Mouse (Mus musculus) embryonic facial prominence, embryonic 12.5 days (tissue): Measurements from ENCODE around the gene Catsperz. TPM values are rescaled to one million over a fixed set of nuclear protein-coding genes. Genes with fewer than 3 reads are reported as not detected.

Experiments used
- ATAC-seq: fragments of 200-750 bp; cut with Nextera tagmentation; 2 replicates; pipeline ENCODE4 v1.8.0; 2017; ENCODE audit not compliant: insufficient number of reproducible peaks, insufficient read depth, low FRiP score, low TSS enrichment
- H3K27ac ChIP-seq: fragments of 300-500 bp; sonication (generic); 2 replicates; pipeline ENCODE4 v1.5.1; 2016; ENCODE audit warnings: mild to moderate bottlenecking
- H3K27me3 ChIP-seq: fragments of 300-500 bp; sonication (generic); 2 replicates; pipeline ENCODE4 v1.6.1; 2016; ENCODE audit warnings: mild to moderate bottlenecking, moderate library complexity
- H3K36me3 ChIP-seq: fragments of 300-500 bp; sonication (generic); 2 replicates; pipeline ENCODE4 v1.6.1; 2016; ENCODE audit warnings: mild to moderate bottlenecking
- H3K4me1 ChIP-seq: fragments of 300-500 bp; sonication (generic); 2 replicates; pipeline ENCODE4 v1.6.1; 2016
- H3K4me2 ChIP-seq: fragments of 300-500 bp; sonication (generic); replicated peaks from 2 replicates; pipeline ENCODE4 v1.6.1; 2016; ENCODE audit warnings: mild to moderate bottlenecking, moderate library complexity
- H3K4me3 ChIP-seq: fragments of 300-500 bp; sonication (generic); 2 replicates; pipeline ENCODE4 v1.5.1; 2016; ENCODE audit warnings: mild to moderate bottlenecking
- H3K9ac ChIP-seq: fragments of 300-500 bp; sonication (generic); 2 replicates; pipeline ENCODE4 v1.6.1; 2016; ENCODE audit warnings: mild to moderate bottlenecking, moderate library complexity
- H3K9me3 ChIP-seq: fragments of 300-500 bp; sonication (generic); 2 replicates; pipeline ENCODE4 v1.6.1; 2016; ENCODE audit warnings: mild to moderate bottlenecking, moderate library complexity
- WGBS: fragments of 180-500 bp; shearing (Covaris S2); methylation state at CpG from one replicate; pipeline ENCODE4 v1.1.7; 2016; 5-methylcytosine and 5-hydroxymethylcytosine counted together
- polyA plus RNA-seq: library from polyadenylated mRNA; unstranded; fragments of >200 nt; fragmentation: Nextera tagmentation; extraction: Ambion mirVana; gene quantifications from 2 replicates; pipeline ENCODE4 v1.2.1, GENCODE M21; 2016

Catsperz gene
- polyA plus RNA-seq, 1 experiment from 2014 or later: 1.7 TPM

DNA sequence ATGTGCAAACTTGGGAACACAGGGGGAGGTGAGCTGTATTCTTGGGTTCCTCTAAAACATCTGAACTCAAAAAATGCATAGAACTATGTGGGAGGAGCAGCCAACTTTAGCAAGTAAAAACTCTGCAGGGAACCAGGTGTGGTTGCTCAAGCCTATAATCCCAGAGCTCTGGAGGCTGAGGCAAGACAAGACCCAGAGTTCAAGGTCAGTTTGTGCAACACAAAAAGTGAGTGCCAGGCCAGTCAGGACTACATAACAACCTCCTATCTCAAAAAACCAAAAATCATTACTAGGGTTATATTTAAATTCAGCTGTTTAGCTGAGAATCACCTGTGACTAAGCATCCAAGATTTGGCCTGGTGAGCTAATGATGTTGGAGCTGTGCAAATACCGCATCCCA is 6.8 kb upstream of the Catsperz start:
- Histone ChIP-seq H3K9me3 (no peaks in the 10 kb centered on the region), H3K4me3 (no peak overlapping the region), H3K36me3 (no peaks in the 10 kb centered on the region), H3K9ac (no peak overlapping the region), H3K4me1 (peaks cover 8% of the 10 kb centered on the region), H3K4me2 (no peak overlapping the region), H3K27ac (no peak overlapping the region), H3K27me3 (peaks cover 90% of the 10 kb centered on the region)
- 38% methylated on average over 1 of the region's 1 CpGs for WGBS
- no peak for ATAC-seq

DNA sequence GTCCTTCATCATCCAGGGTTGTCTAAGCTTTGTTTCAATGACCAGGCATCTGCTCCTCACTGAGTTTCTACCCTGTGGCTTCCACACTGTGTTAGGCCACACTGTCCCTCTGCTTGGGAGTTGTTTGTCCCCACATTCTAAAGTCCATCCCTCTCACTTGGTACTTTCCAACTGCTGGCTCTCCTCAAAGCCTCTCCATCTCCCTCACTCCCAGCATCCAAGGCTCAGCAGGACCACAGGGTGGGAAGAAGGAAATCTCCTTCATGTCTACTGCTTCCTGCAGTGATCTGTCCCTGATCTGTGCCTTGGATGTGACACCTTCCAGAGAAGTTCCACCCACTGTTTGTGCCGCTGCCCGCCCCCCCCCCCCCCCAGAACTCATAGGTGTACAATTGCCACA is 5.8 kb upstream of the Catsperz start:
- Histone ChIP-seq H3K4me1 (peaks cover 11% of the 10 kb centered on the region), H3K9me3 (no peaks in the 10 kb centered on the region), H3K27me3 (peaks cover 96% of the 10 kb centered on the region), H3K36me3 (no peaks in the 10 kb centered on the region), H3K27ac (no peak overlapping the region), H3K4me3 (no peak overlapping the region), H3K9ac (no peak overlapping the region), H3K4me2 (no peak overlapping the region)
- ATAC-seq: no peak
- 0% methylated on average over 2 of the region's 2 CpGs for WGBS

DNA sequence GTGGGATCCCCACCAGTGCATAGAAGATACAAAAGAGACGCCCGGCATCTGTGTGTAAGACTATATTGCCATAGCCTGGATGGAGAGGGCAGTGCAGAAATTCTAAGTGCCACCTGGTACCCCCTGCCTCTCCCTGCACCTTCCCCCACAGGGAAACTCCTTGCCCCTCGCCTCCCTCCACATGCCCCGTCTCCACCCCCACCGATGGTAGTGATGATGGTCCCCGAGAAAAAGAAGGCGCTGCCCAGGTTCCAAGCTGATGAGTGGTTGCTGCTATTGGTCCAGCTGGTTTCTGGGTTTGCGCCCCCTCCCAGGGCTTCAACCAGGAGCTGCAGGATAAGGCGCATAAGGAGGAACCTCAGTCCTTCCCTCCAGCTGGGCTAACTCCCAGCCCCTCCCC is 2.9 kb upstream of the Catsperz start:
- no peaks in the 10 kb centered on the region for H3K9me3 ChIP-seq
- no peak overlapping the region for H3K4me3 ChIP-seq
- ATAC-seq: no peak

DNA sequence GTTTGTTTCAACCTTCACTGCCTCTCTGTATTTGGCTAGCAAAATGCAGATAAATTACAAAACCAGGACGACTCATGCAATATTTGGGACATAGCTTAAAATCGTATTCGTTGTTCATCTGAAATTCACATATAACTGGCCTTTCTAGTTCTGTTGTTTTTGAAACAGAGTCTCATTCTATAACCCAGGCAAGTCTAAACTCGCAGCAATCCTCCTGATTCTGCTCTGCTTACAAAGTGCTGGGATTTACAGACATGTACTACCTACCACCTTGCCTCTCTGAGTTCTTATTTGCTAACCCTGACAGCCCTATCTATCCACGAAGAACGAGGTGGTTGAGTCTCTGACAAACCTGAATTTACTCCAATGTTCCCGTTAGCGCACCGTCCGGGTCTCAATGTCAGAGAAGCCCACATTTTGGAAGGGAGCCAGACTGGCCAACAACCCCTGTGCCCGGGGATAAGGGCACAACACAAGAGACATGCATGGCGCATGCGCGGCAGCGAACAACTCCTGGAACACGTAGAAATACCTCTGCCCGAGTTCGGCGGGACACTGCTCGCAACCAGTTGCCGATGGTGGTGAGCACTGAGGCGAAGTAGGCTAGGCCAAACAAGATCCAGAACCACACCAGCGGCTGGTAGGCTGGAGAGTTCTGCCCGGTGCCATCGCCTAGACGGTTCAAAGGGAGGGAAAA is 1.5 kb upstream of the Catsperz start:
- no peak overlapping the region for H3K27ac ChIP-seq
- H3K27me3 ChIP-seq: peaks cover 91% of the 10 kb centered on the region
- H3K4me3 ChIP-seq: peak overlapping the region; percentile 22
- no peak for ATAC-seq
- H3K4me1 ChIP-seq: peaks cover 13% of the 10 kb centered on the region; the same call in 1 of the 2 replicates
- no peaks in the 10 kb centered on the region for H3K36me3 ChIP-seq
- H3K9ac ChIP-seq: 0 out of 2 replicates have a peak overlapping the region, but pooled peaks have one; percentile 2
- no peaks in the 10 kb centered on the region for H3K9me3 ChIP-seq
- H3K4me2 ChIP-seq: peak overlapping the region; percentile 36
- 8% methylated on average over 26 of the region's 26 CpGs for WGBS

More for the DNA sequence above, 2.9 kb upstream of the Catsperz start:
- H3K36me3 ChIP-seq: no peaks in the 10 kb centered on the region
- H3K27me3 ChIP-seq: peaks cover 96% of the 10 kb centered on the region
- H3K4me2 ChIP-seq: no peak overlapping the region
- WGBS: 7% methylated on average over 9 of the region's 9 CpGs
- peaks cover 13% of the 10 kb centered on the region; the same call in 1 of the 2 replicates for H3K4me1 ChIP-seq
- H3K9ac ChIP-seq: no peak overlapping the region
- H3K27ac ChIP-seq: no peak overlapping the region

DNA sequence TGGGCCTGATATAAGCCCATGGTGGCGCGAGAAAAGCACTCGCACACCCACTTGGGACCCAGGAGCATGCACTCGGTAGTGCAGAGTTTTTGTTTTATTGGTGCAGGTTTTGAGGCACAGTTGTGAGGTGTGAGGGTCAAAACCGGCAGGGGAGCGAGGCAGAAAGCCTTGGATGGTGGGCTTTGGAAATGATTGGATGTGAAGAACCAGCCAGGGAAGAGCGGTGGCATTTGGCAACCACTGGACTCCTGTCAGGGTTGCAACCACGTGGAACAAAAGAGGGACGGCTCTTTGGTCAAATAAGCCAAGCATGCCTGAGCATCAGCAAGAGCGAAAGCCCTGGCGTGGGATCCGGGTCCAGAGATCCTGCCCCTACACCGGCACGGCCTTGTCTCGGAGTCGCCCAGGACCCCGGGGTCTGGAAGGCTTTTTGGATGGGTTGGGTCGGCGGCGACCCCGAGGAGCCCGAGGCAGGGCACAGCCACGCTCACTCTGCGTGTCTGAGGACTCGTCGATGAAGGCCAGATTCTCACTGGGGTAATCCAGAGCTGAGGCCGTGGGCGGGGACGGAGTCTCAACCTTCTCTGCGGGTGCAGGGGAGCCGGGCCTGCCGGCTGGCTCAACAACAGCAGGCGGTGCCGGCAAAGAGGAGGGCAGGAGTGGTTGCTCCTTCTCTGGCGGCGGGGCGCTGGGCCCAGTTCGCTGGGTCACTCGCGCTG is 590 bp upstream of the Catsperz start:
- no peak overlapping the region for H3K4me2 ChIP-seq
- 6% methylated on average over 38 of the region's 40 CpGs for WGBS

DNA sequence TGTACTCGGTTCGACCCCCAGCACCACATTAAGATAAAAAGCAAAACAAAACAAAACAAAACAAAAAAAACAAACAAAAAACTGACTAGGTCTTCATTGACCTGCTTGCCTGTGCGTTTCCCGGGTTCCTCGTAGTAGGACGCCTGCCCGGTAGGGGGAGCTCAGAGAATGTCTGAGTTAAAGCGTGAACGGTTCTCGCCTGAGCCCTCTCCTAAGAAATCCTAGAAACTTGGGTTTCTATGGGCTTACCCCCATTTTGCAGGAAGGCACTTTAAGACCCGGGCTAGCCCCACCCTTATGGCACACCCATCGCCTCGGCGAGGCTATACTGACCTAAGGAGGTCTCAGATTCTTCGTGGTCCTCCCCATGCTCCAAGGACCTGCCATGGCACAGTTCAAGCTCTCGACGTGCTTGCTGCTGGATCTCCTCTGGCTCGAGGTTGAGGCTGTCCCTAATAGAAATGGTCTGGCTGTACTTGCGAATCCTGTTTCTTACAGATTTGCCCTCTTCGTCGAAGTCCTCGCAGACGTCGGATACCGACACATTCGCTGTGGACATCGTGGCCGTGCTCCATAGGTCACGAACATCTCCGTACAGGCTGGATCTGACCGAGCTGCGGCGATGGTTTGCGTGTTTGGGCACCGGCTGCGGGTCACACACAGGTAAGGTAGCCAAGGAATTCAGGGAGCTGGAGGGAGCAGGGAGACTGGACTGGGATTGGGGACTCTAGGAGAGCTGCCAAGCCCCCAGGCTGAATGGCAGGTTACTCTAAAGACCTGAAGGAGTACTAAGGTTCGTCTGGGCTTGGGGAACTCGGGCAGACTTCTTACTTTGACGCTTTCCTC is 496 bp downstream of the Catsperz start:
- Histone ChIP-seq H3K4me3 (peak overlapping the region; percentile 15), H3K9me3 (no peaks in the 10 kb centered on the region), H3K27ac (no peak overlapping the region), H3K9ac (no peak overlapping the region), H3K4me2 (peak overlapping the region; percentile 26), H3K27me3 (peaks cover 72% of the 10 kb centered on the region), H3K4me1 (peaks cover 24% of the 10 kb centered on the region), H3K36me3 (no peaks in the 10 kb centered on the region)
- WGBS: 3% methylated on average over 39 of the region's 39 CpGs
- ATAC-seq: no peak

More for the DNA sequence above, 590 bp upstream of the Catsperz start:
- no peaks in the 10 kb centered on the region for H3K36me3 ChIP-seq
- ATAC-seq: no peak
- H3K9ac ChIP-seq: no peak overlapping the region
- H3K4me3 ChIP-seq: peak overlapping the region; percentile 14; the same call in 1 of the 2 replicates
- H3K27me3 ChIP-seq: peaks cover 81% of the 10 kb centered on the region
- no peak overlapping the region for H3K27ac ChIP-seq
- no peaks in the 10 kb centered on the region for H3K9me3 ChIP-seq
- peaks cover 15% of the 10 kb centered on the region for H3K4me1 ChIP-seq

DNA sequence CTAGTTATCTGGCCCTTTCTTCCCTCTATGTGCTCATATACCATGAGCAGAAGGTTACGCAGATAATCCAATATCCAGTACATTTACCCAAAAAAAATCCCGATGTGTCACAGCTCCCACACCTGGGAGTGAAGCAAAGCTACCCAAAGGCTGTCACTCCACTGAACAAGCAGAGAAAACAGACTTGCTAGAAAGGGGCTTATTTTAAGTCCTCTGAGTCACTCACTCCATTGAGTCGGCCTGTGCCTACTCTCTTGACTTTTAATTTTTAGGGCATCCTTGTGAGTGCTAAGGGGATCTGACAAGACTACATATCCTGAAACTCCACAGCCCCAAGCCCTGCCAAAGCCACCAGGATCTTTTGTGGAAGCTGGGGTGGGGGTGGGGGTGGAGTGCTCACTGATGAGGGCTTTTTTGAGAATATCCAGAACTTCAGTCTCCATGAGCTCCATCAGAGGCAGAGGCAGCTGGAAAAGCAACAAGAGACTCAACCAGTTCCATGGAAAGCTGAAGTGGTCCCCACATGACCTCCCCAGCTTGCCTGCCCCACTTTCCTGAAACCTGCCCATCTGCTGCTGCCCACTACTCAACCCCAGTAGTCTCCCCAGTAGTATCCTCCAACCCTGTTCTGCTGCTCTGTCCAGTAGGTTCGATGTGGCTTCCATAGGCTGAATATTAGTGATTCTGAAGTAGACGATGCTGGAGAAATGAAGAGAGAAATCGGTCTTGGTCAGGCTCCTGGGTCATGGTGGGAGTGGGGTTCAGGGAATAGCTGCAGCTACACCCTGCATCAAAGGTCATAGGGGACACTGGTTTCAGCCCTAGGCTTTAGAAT is 2.1 kb downstream of the Catsperz start:
- no peak overlapping the region for H3K4me2 ChIP-seq
- no peak for ATAC-seq
- no peak overlapping the region for H3K4me3 ChIP-seq
- no peaks in the 10 kb centered on the region for H3K9me3 ChIP-seq
- 67% methylated on average over 6 of the region's 6 CpGs for WGBS
- H3K36me3 ChIP-seq: no peaks in the 10 kb centered on the region
- H3K27me3 ChIP-seq: peaks cover 58% of the 10 kb centered on the region
- no peak overlapping the region for H3K9ac ChIP-seq
- H3K4me1 ChIP-seq: peaks cover 24% of the 10 kb centered on the region
- H3K27ac ChIP-seq: no peak overlapping the region

DNA sequence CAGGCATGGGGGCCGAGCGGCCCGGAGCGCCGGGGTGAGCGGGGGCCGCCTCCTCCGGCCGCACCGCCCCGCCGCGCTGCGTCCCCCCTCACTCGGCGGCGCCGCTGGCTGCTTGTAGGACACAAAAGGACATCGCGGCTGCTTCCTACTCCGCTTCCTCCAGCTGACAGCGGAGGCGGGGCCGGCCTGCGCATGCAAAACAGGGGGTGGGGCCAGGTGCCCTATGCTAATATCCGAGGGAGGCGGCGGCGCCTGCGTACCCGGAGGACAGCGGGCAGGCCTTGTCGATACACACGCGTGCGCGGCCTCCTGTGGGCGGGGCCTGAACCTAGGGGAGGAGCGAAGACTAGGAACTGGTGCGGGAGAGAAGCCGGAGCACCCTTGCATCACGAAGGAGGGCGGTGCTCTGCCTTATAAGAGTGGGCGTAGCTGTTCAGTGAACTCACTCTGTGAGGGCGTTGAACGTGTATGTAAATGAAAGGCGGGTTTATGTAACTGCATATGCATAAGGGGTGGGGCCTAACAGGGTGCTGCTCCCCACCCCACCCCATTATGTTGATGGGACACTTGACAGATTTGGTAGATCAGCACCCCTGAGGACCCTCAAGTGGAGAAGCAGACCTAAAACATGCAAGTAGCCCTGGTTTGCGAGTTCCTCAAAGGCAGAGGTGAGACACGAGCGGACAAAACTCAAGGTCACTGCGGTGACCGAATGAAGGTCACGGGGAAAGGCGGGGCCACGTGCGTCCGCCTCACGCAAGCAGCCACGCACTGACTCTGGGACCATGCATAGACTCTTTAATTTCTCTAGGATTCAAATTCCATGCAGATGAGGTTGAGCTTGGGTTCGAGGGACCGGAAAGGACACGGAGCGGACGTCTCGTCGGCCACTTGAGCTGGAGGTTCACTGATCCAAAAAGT is 3.3 kb downstream of the Catsperz start, which contains the start of gene Esrra:
Gene Esrra, minus strand, starts transcription at position 167 of the 921 bp plus-strand sequence.
- ATAC-seq: peak; percentile 92
- H3K36me3 ChIP-seq: no peaks in the 10 kb centered on the region
- H3K4me1 ChIP-seq: peaks cover 24% of the 10 kb centered on the region
- under 1% methylated on average over 66 of the region's 66 CpGs for WGBS
- peak within 1 kb of the TSS; percentile 82 for H3K9ac ChIP-seq
- H3K27me3 ChIP-seq: peaks cover 46% of the 10 kb centered on the region
- H3K4me3 ChIP-seq: peak within 1 kb of the TSS; percentile 82
- peak within 1 kb of the TSS; percentile 75 for H3K4me2 ChIP-seq
- peak within 1 kb of the TSS; percentile 68 for H3K27ac ChIP-seq
- H3K9me3 ChIP-seq: no peaks in the 10 kb centered on the region

DNA sequence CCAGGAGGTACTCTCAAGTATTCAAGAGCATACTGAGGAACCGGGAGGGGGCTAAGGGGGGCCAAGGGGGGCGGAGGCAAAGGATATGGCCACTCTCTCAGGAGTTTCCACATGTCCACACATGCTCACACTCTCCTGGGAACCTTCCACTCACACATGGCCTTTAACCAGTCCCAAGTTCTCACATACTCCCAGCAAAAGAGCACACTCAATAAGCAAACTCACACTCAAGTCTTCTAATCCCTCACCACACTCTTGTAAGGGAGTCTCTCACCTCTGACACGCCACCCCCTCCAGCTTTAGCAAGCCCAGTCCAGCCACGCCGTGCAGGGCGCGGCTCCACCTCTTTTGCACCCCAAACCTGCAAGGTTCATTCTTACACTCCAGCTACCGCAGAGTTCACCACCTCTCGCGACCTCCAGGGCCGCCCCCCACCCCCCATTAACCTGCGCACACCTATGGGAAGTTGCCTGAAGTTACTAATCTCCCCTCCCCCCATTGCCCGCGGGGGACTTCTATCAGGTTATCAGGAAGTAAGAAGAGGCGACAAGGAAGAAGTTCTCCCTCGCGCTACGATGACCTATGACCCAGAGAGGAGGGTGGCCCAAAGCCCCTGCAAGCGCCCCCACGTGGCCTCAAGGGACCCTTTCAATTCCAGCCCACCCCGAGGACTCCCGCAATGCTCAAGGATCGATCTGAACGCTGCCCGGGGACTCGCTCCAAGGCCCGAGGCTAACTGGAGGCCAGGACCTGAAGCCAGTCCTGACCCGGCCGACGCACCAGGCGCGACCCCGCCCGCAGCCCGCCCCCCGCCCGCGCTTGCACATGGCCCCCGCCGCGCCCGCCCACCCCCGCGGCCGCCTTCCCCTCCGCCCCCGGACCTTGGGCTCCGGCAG is 4.2 kb downstream of the Catsperz start:
- peaks cover 36% of the 10 kb centered on the region for H3K27me3 ChIP-seq
- no peaks in the 10 kb centered on the region for H3K9me3 ChIP-seq
- peak overlapping the region; percentile 82 for H3K9ac ChIP-seq
- H3K36me3 ChIP-seq: no peaks in the 10 kb centered on the region
- WGBS: 2% methylated on average over 48 of the region's 48 CpGs
- peak overlapping the region; percentile 68 for H3K27ac ChIP-seq
- peaks cover 21% of the 10 kb centered on the region for H3K4me1 ChIP-seq
- peak overlapping the region; percentile 82 for H3K4me3 ChIP-seq
- H3K4me2 ChIP-seq: peak overlapping the region; percentile 75
- 0 out of 2 replicates have a peak, but pooled peaks have one; percentile 29 for ATAC-seq
